Mouse (Mus musculus): ENCODE measurements around the gene Ebf3.
A peak's percentile ranks its signal among the peaks of the same experiment; 100 is the strongest.

The Ebf3 gene

DNA sequence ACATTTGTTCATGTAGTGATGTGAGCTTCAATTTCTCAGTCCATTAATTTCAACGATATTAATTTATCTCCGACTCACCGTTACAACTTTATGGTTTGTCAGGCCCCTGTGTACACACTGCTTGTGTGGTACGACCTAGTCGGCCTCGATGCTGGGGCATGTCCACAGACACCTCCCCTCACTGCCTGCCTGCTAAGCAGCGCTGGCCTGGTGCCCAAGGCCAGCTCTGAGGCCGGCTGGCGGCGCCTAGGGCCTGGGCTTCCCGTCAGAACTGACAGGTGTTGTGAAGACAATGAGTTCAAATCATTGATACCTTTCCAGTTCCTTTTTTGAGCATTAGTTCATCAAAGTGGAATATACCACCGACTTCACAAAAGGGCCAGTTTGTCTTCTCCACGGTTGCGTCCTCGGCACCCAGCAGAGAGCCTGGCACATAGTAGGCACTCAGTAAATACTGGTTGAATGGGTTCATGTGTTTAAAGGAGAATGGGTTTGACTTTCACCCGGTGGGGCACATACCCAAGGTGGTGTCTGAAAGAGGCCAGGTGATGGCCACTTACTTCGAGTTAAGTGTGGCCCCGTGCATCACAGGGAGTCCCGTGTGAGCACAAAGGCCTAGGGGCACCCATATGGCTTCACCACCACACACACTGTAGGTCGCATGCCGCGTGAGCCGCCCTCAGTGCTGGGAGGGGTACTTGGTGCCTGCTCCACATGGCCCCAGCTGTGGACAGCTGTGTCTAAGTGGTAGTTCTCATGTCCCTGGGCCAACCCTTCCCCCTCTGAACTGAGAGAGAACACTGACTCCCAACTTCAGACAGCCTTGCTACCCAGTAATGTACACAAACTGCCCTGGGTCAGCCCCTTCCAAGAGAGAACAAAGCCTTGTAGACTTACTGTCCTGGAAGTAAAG lies 116.9 kb downstream of the Ebf3 start:
- DNase-seq, result peak; percentile 11

DNA sequence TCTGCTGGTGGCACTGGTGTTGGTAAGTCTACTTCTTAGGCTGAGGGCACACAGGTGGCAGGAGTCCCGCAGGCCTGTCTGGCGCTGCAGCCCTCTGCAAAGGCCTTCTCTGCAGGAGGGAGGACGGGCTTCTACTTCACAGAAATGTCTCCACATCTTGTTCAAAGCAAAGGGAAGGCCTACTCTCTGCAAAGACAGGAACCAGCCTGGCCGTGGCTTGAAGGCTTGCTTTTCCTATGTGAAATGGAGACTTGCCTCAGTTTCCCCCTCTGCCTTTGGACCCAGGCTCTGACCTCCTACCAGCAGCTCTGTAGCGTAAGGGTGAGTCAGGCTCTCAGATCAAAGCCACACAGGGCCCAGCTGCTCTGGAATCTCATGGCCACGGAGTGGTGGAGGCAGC lies 117.7 kb downstream of the Ebf3 start:
- DNase-seq, result no peak

DNA sequence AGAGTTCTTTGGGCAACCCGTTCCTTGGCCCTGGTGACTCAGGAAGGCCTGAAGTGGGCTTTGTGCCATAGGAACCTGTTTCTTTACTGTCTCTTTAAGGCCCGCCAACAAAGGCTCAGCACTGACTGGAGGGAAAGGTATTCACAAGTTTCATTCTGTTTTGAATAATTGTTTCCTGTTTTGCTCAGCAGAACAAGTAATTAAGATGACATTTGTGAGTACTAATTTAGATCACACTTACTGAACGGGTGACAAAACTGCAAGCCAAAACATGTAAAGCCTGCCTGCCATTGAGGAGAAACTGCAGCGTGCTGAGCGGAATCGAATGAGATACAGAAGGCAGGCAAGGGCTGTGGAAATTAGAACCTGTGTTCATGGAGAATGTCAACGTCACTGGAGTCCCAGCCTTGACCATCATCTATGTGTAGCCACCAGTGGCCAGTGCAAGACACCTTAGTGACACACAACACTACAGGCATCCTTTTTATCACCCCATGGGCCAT lies 121.4 kb downstream of the Ebf3 start:
- no peak for DNase-seq

DNA sequence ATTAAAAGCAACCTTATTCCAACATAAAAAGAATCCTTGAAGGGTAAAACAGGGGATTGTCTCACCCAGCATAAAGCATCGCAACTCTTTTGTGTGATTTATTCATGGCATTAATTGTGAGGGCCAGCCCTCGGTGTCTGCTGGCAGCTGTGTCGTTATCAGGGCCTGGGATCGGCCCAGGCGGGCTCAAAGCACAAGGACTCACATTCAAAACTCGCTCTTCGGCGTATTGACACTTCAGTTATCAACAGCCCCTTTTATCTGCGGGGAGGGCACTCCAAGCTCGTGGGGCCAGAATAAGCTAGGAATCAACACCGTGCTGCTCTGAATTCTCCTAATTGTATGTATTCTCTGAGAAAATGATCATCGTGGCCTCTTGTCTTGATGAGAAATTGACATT lies 122.4 kb downstream of the Ebf3 start:
- DNase-seq, result no peak

DNA sequence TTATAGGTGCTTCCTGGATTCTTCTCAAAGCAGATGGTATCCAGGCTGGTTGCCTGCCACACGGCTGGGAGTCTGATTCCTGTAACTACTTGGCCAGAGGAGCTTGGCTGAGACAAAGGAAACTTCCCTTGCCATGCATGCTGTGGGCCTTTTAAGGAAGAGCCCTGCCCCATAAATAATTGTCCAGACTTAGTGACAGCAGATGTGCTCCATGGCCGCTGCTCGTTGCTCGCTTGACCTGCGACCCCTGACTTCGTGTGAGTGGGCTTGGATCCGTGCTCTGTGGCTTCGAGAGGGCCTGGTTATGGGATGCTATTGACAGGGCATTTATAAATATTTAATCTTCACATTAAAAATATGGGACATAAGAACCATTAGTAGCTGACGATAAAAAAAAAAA lies 142.0 kb downstream of the Ebf3 start:
- no peak for DNase-seq

DNA sequence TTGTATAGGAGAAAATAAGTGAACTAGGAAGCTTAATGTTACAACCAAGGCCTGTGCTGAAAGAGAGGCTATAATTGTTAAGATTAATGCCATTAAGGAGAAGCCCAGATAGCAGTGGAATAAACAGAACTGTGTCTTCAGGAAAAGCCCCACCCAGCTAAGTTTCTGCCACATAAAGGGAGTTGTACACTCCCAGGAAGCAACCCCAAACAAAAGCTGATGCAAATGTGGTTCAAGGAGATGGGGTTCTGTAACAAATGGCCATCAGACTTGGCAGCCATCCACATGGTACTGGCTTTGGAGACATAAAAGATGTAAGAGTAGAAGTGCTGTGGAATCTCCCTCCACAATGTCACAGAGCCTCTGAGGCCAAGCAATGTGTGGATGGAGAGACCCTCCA lies 155.2 kb downstream of the Ebf3 start:
- no peak for DNase-seq

DNA sequence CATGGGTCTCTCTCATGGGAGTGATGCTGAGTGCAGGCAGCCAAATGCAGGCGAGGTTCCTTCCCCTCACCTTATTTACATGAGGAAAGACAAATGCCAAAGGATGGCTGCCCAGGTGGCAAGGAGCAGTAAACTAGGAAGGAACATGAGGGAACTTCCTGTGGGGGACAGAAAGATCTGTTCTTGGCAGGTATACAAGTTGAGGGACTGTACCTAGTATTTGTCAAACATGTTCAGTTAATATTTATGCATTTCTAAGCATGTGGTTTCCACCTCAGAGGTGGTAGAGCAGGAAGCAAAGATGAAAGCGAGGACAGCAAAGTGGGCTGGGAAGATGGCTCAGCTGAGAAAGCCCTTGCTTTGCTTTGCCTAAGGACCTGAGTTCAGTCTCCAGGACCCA lies 159.6 kb downstream of the Ebf3 start:
- DNase-seq, result no peak

DNA sequence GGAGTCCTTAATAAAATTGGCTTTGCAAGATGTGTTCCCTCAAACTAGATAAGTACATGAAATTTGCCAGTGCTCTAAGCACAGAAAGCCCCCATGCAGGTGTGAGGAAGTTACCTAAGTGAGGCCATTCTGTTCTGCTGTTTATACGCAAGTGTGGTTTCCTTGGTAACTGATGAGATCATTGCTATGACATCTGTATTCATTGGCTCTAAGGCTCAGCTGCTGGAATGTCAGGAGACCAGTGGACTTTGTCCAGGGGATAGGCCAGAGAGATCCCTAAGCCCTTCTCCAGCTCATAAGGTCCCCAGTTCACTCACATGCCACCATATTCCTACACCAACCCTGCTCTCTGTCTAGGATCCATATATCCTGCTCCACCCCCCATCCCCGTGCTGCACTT lies 162.4 kb downstream of the Ebf3 start:
- no peak for DNase-seq

DNA sequence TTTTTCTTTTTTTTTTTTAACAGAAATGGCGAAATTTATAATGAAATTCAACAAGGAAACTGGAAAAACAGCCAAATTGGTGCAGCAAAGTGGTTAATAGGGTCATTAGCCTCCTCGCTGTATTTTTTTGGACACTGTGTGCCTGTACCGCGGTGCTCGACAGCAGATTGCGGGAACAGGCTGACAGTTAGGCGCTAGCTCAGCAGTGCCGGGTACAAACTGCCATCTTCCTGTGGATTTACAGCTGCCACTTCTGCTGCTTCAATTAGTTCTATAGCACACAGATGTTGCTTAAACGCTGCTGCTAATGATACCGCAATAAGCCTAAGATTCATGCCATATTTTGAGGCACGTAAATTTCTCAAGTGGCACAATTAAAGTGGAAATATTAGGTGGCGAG lies 167.1 kb downstream of the Ebf3 start:
- no peak for DNase-seq
